Mouse (Mus musculus) embryonic fibroblast, embryonic 13.5 days (primary cell): ENCODE data around the gene Sept8. TPM values are rescaled to one million over a fixed set of nuclear protein-coding genes. Genes with fewer than 3 reads are reported as not detected.
A peak's percentile ranks its signal among the peaks of the same experiment; 100 is the strongest.

Experiments used
- H3K27ac ChIP-seq: 2 replicates; pipeline ENCODE4 v1.5.1; 2012; ENCODE audit warnings: low read length, control low read depth, inconsistent platforms; ENCODE audit not compliant: insufficient read depth
- H3K4me1 ChIP-seq: 2 replicates; pipeline ENCODE4 v1.6.1; 2011; ENCODE audit warnings: low read length; ENCODE audit not compliant: control insufficient read depth, insufficient read depth
- H3K4me3 ChIP-seq: 2 replicates; pipeline ENCODE4 v1.5.1; 2011; ENCODE audit warnings: mild to moderate bottlenecking, control low read depth, low read length; ENCODE audit not compliant: insufficient read depth
- CTCF ChIP-seq: IDR thresholded peaks from 2 replicates; pipeline ENCODE4 v1.5.1; 2011; ENCODE audit warnings: mild to moderate bottlenecking, control low read depth, low read length, moderate library complexity, borderline replicate concordance; ENCODE audit not compliant: insufficient read depth
- POLR2A ChIP-seq: IDR thresholded peaks from 2 replicates; pipeline ENCODE4 v1.6.1; 2011; ENCODE audit warnings: low read depth, mild to moderate bottlenecking, control low read depth, low read length, moderate library complexity
- polyA plus RNA-seq: library from polyadenylated mRNA; stranded (reverse); fragments of >200 nt; gene quantifications from 2 replicates; pipeline ENCODE4 v1.2.4, GENCODE M21; 2011; ENCODE audit warnings: low read depth; ENCODE audit not compliant: missing spikeins, insufficient read length

Sept8 gene
- polyA plus RNA-seq, result 88.6 and 91.6 TPM in 2 replicates

GRCm38 (mm10) chr11:53519207-53520121 is at the start of gene Sept8:
TSS of gene Sept8 (plus strand) at chr11:53519257.
- no peak for TF ChIP-seq CTCF
- TF ChIP-seq POLR2A, result peak; percentile 53
- Histone ChIP-seq H3K4me1 (no peaks in the 10 kb centered on the region; the same call in 1 of the 2 replicates), H3K27ac (peak within 1 kb of the TSS; percentile 48), H3K4me3 (peak within 1 kb of the TSS; percentile 56)

GRCm38 (mm10) chr11:53469294-53469967 is 49.6 kb upstream of the Sept8 start:
- no peak for TF ChIP-seq POLR2A
- TF ChIP-seq CTCF, result no peak
- peak overlapping the region; percentile 12; the same call in 1 of the 2 replicates for H3K4me3 ChIP-seq
- no peaks in the 10 kb centered on the region for H3K4me1 ChIP-seq
- no peak overlapping the region for H3K27ac ChIP-seq

DNA sequence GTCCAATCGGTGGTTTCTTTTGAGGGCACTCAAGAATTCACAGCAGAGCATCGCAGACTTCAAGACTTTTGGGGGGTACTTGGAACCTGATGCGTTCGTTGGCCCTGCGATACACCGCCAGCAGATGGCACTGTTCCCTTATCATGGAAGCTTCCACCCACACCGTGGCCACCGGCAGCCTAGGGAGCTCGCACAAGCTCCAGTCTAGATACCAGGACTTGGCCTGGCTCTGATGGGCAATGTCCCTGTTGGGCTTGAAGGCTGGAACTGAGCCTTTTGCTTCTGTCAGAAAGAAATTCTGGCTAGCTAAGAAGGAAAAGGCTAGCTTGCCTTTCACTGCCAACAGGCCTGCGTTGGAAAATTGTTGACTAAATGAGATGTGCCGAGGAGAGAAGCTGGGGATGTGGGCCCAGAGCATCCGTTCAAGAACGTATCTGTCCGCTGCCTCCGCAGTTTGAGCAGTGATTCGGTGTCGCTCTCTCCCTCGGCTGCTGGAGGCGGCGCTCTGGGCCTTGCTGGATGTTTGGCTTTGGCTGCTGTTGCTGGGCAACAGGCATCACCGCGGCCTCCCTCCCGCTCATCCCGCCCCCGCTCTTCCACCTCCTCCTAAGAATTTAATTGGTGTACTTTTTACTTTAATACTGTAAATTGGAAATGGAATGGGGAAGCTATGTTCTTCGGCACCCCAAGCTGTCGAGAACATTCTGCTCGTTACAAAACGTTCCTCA is 48.9 kb upstream of the Sept8 start, which contains the start of gene Gm9837:
Gene Gm9837 (minus strand): TSS at position 512 of the 728 bp plus-strand sequence.
- H3K4me1 ChIP-seq, result no peaks in the 10 kb centered on the region
- peak within 1 kb of the TSS; percentile 12; the same call in 1 of the 2 replicates for H3K4me3 ChIP-seq
- no peak within 1 kb of the TSS for H3K27ac ChIP-seq
- no peak; the same call in 1 of the 2 replicates for TF ChIP-seq POLR2A
- TF ChIP-seq CTCF, result peak; percentile 97

- TF ChIP-seq POLR2A (no peak), CTCF (no peak)
- no peak overlapping the region for H3K27ac ChIP-seq
- no peaks in the 10 kb centered on the region for H3K4me1 ChIP-seq
- H3K4me3 ChIP-seq, result no peak overlapping the region
Observed at GRCm38 (mm10) chr11:53472709-53473108, 46.3 kb upstream of the Sept8 start.

- no peak overlapping the region for H3K27ac ChIP-seq
- no peak overlapping the region for H3K4me3 ChIP-seq
- no peaks in the 10 kb centered on the region for H3K4me1 ChIP-seq
- TF ChIP-seq POLR2A (no peak), CTCF (no peak)
Observed at GRCm38 (mm10) chr11:53475620-53476019, 43.4 kb upstream of the Sept8 start.

- no peak overlapping the region for H3K27ac ChIP-seq
- no peak overlapping the region for H3K4me3 ChIP-seq
- no peaks in the 10 kb centered on the region for H3K4me1 ChIP-seq
- TF ChIP-seq CTCF (no peak), POLR2A (no peak)
Observed at GRCm38 (mm10) chr11:53477833-53478232, 41.2 kb upstream of the Sept8 start.

DNA sequence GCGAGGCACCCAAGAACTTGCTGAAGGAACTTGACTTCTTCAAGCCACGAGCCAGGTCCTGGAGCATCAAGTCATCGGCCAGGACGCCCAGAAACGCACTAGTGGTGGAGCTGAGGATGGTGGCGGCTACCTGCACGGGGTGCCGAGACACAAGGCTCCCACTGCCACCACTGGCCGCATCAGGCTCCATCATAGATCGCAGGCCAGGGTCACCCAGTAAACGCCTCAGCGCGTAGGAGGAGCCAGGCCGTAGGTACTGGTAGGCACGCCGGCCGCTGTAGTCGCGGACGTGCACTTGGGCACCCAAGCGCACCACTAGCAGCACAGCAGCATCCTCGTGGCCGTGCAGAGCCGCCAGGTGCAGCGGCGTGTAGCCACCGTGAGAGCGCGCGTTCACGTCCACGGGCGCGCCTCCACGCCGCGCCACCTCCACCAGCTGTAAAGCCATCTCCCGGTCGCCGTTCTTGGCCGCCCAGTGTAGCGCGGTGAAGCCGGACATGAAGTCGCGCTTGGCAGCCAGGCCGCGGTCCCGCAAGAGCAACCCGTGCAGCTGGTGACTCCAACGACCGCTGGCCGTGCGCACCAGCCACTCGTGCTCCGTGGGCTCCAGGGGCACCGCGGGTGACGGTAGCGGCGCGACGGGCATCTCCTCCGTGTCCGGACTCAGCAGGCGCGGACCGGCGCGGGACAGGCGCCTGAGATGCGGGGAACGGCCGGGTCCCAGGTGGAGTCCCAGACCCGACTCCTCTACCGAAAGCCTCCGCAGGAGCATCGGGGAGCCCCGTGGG is 40.5 kb upstream of the Sept8 start:
- no peak overlapping the region for H3K4me3 ChIP-seq
- no peaks in the 10 kb centered on the region for H3K4me1 ChIP-seq
- TF ChIP-seq POLR2A (no peak), CTCF (no peak)
- no peak overlapping the region for H3K27ac ChIP-seq

DNA sequence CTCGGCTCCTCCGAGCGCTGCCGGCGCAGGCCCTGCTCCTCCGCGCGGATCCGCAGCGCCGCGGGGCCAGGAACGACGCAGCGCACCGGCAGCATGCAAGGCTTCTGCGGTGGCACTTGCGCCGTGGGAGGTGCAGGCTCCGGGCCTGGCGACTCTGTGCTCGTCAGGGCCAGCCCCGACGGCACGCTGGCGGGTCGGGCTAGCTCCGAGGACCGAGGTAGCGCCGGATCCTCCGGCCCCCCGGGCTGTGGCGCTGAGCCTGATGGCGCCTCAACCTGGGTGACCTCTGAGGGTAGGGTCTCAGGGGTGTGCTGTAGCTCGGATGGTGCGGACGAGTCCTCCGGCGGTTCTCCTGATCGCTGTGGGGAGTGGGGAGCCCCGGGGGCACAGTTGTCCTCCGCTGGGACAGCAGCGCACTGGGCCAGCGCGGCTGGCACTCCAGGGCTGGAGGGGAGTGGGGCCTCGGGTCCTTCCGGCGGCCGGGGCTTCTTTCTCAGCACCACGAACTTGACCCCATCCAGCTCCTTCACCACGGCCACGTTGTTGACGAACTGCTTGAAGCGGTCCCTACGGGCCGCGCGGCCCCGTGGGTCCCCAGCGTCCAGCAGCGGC is 39.8 kb upstream of the Sept8 start:
- TF ChIP-seq POLR2A (no peak), CTCF (no peak)
- H3K4me1 ChIP-seq, result no peaks in the 10 kb centered on the region
- H3K4me3 ChIP-seq, result 0 out of 2 replicates have a peak overlapping the region, but pooled peaks have one; percentile 4
- H3K27ac ChIP-seq, result no peak overlapping the region
